Mouse (Mus musculus) embryonic facial prominence, embryonic 14.5 days (tissue): ENCODE data around the gene Gng8. TPM values are rescaled to one million over a fixed set of nuclear protein-coding genes. Genes with fewer than 3 reads are reported as not detected.

Experiments
- ATAC-seq: fragments of 200-750 bp; cut with Nextera tagmentation; 2 replicates; pipeline ENCODE4 v1.8.0; 2017; ENCODE audit warnings: low read depth, moderate number of reproducible peaks, moderate TSS enrichment
- DNase-seq: peaks from one replicate; pipeline ENCODE4 v3.0.0-alpha.2; 2015; ENCODE audit warnings: low spot score
- H3K27ac ChIP-seq: fragments of 300-500 bp; sonication (generic); replicated peaks from 2 replicates; pipeline ENCODE4 v1.5.1; 2014; ENCODE audit warnings: low read depth, mild to moderate bottlenecking, low read length, moderate library complexity
- H3K27me3 ChIP-seq: fragments of 300-500 bp; sonication (generic); replicated peaks from 2 replicates; pipeline ENCODE4 v1.6.1; 2014; ENCODE audit warnings: low read length; ENCODE audit not compliant: control insufficient read depth, insufficient read depth
- H3K36me3 ChIP-seq: fragments of 300-500 bp; sonication (generic); 2 replicates; pipeline ENCODE4 v1.6.1; 2014; ENCODE audit warnings: low read length, mixed read lengths; ENCODE audit not compliant: control insufficient read depth, insufficient read depth
- H3K4me1 ChIP-seq: fragments of 300-500 bp; sonication (generic); 2 replicates; pipeline ENCODE4 v1.6.1; 2014; ENCODE audit warnings: antibody characterized with exemption, low read length; ENCODE audit not compliant: control insufficient read depth, insufficient read depth
- H3K4me2 ChIP-seq: fragments of 300-500 bp; sonication (generic); 2 replicates; pipeline ENCODE4 v1.6.1; 2014; ENCODE audit warnings: low read depth, mild to moderate bottlenecking, low read length, moderate library complexity, mixed read lengths
- H3K4me3 ChIP-seq: fragments of 300-500 bp; sonication (generic); 2 replicates; pipeline ENCODE4 v1.5.1; 2014; ENCODE audit warnings: low read depth, mild to moderate bottlenecking, low read length
- H3K9ac ChIP-seq: fragments of 300-500 bp; sonication (generic); 2 replicates; pipeline ENCODE4 v1.6.1; 2014; ENCODE audit warnings: low read depth, mild to moderate bottlenecking, low read length, moderate library complexity, mixed read lengths
- H3K9me3 ChIP-seq: fragments of 300-500 bp; sonication (generic); 2 replicates; pipeline ENCODE4 v1.6.1; 2016; ENCODE audit warnings: low read length; ENCODE audit not compliant: control insufficient read depth
- WGBS: fragments of 180-500 bp; shearing (Covaris S2); extraction: QIAGEN DNeasy Blood & Tissue Kit; methylation state at CpG from one replicate; pipeline ENCODE4 v1.1.7; 2014; 5-methylcytosine and 5-hydroxymethylcytosine counted together
- polyA plus RNA-seq: library from polyadenylated mRNA; unstranded; fragments of >200 nt; fragmentation: Nextera tagmentation; extraction: Ambion mirVana; gene quantifications from 2 replicates; pipeline ENCODE4 v1.2.1, GENCODE M21; 2014

Gene Gng8
- polyA plus RNA-seq, 1 experiment from 2014 or later = 29.1 TPM

GRCm38 (mm10) chr7:16906281-16906680 is 14.7 kb downstream of the Gng8 start, which contains the start of gene Ptgir:
Gene Ptgir, plus strand, starts transcription at chr7:16906490.
- no peak within 1 kb of the TSS for H3K4me2 ChIP-seq
- ATAC-seq (peak; percentile 17; the same call in 1 of the 2 replicates), DNase-seq (peak; percentile 62)
- H3K27me3 ChIP-seq = no peaks in the 10 kb centered on the region
- H3K4me3 ChIP-seq = no peak within 1 kb of the TSS
- no peaks in the 10 kb centered on the region for H3K9me3 ChIP-seq
- H3K27ac ChIP-seq = no peak within 1 kb of the TSS
- WGBS = 10% methylated on average over 6 of the region's 6 CpGs
- no peaks in the 10 kb centered on the region for H3K36me3 ChIP-seq
- H3K4me1 ChIP-seq = peaks cover 14% of the 10 kb centered on the region
- H3K9ac ChIP-seq = 0 out of 2 replicates have a peak within 1 kb of the TSS, but pooled peaks have one; percentile 4

- no peak for DNase-seq
Observed at GRCm38 (mm10) chr7:16906889-16907559, 15.4 kb downstream of the Gng8 start.

GRCm38 (mm10) chr7:16907842-16908241 is 16.3 kb downstream of the Gng8 start:
- DNase-seq (no peak), ATAC-seq (no peak)
- Histone ChIP-seq H3K27me3 (no peaks in the 10 kb centered on the region), H3K27ac (no peak overlapping the region), H3K9ac (peak overlapping the region; percentile 22; the same call in 1 of the 2 replicates), H3K9me3 (no peaks in the 10 kb centered on the region), H3K36me3 (no peaks in the 10 kb centered on the region), H3K4me1 (peaks cover 10% of the 10 kb centered on the region), H3K4me2 (no peak overlapping the region), H3K4me3 (no peak overlapping the region)
- 61% methylated on average over 7 of the region's 7 CpGs for WGBS

More at GRCm38 (mm10) chr7:16906889-16907559, 15.4 kb downstream of the Gng8 start:
- WGBS = 92% methylated on average over 34 of the region's 41 CpGs
- no peak overlapping the region for H3K4me3 ChIP-seq
- H3K9ac ChIP-seq = no peak overlapping the region
- H3K9me3 ChIP-seq = no peaks in the 10 kb centered on the region
- H3K27ac ChIP-seq = no peak overlapping the region
- H3K4me2 ChIP-seq = no peak overlapping the region
- H3K4me1 ChIP-seq = peaks cover 10% of the 10 kb centered on the region
- H3K36me3 ChIP-seq = no peaks in the 10 kb centered on the region
- no peaks in the 10 kb centered on the region for H3K27me3 ChIP-seq
- no peak for ATAC-seq

- H3K9me3 ChIP-seq = no peaks in the 10 kb centered on the region
- H3K4me2 ChIP-seq = no peak overlapping the region
- DNase-seq (no peak), ATAC-seq (no peak)
- no peaks in the 10 kb centered on the region for H3K27me3 ChIP-seq
- H3K4me1 ChIP-seq = peaks cover 10% of the 10 kb centered on the region
- 30% methylated on average over 5 of the region's 11 CpGs for WGBS
- H3K4me3 ChIP-seq = no peak overlapping the region
- no peak overlapping the region for H3K27ac ChIP-seq
- H3K9ac ChIP-seq = peak overlapping the region; percentile 22; the same call in 1 of the 2 replicates
- H3K36me3 ChIP-seq = no peaks in the 10 kb centered on the region
Observed at GRCm38 (mm10) chr7:16908367-16908766, 16.8 kb downstream of the Gng8 start.

- no peaks in the 10 kb centered on the region for H3K9me3 ChIP-seq
- no peak overlapping the region for H3K4me2 ChIP-seq
- 60% methylated on average over 10 of the region's 11 CpGs for WGBS
- no peaks in the 10 kb centered on the region for H3K36me3 ChIP-seq
- no peak overlapping the region for H3K4me3 ChIP-seq
- H3K27me3 ChIP-seq = no peaks in the 10 kb centered on the region
- ATAC-seq (no peak), DNase-seq (no peak)
- H3K4me1 ChIP-seq = peaks cover 10% of the 10 kb centered on the region
- no peak overlapping the region for H3K27ac ChIP-seq
- H3K9ac ChIP-seq = no peak overlapping the region
Observed at GRCm38 (mm10) chr7:16908859-16909258, 17.3 kb downstream of the Gng8 start.

- Histone ChIP-seq H3K27ac (no peak overlapping the region), H3K4me2 (no peak overlapping the region), H3K9me3 (no peaks in the 10 kb centered on the region), H3K4me3 (no peak overlapping the region), H3K36me3 (peaks cover 9% of the 10 kb centered on the region), H3K4me1 (peaks cover 10% of the 10 kb centered on the region), H3K9ac (peak overlapping the region; percentile 37; the same call in 1 of the 2 replicates), H3K27me3 (no peaks in the 10 kb centered on the region)
- ATAC-seq = no peak
- 42% methylated on average over 10 of the region's 10 CpGs for WGBS
- DNase-seq = no peak
Observed at GRCm38 (mm10) chr7:16909909-16910308, 18.3 kb downstream of the Gng8 start.

GRCm38 (mm10) chr7:16911904-16912303 is 20.3 kb downstream of the Gng8 start:
- Histone ChIP-seq H3K4me2 (no peak overlapping the region), H3K36me3 (peaks cover 28% of the 10 kb centered on the region), H3K27ac (no peak overlapping the region), H3K4me1 (no peaks in the 10 kb centered on the region; the same call in 1 of the 2 replicates), H3K4me3 (no peak overlapping the region), H3K9ac (no peak overlapping the region), H3K9me3 (no peaks in the 10 kb centered on the region), H3K27me3 (no peaks in the 10 kb centered on the region)
- DNase-seq (no peak), ATAC-seq (no peak)
- WGBS = 95% methylated on average over 3 of the region's 3 CpGs

GRCm38 (mm10) chr7:16912360-16912759 is 20.8 kb downstream of the Gng8 start:
- Histone ChIP-seq H3K4me1 (no peaks in the 10 kb centered on the region; the same call in 1 of the 2 replicates), H3K27ac (no peak overlapping the region), H3K9me3 (no peaks in the 10 kb centered on the region), H3K4me2 (no peak overlapping the region), H3K36me3 (peaks cover 33% of the 10 kb centered on the region), H3K27me3 (no peaks in the 10 kb centered on the region), H3K4me3 (no peak overlapping the region), H3K9ac (no peak overlapping the region)
- DNase-seq (no peak), ATAC-seq (no peak)
- 54% methylated on average over 6 of the region's 6 CpGs for WGBS
